Mouse (Mus musculus) ES-E14 (cell line): ENCODE data around the gene Rspo1.

Source experiments
- HCFC1 ChIP-seq: IDR thresholded peaks from 2 replicates; pipeline ENCODE4 v1.6.1; 2012; ENCODE audit warnings: low read length, inconsistent platforms, borderline replicate concordance; ENCODE audit not compliant: insufficient read depth
- MAFK ChIP-seq: IDR thresholded peaks from 2 replicates; pipeline ENCODE4 v1.6.1; 2014; ENCODE audit warnings: mild to moderate bottlenecking, low read depth, low read length, inconsistent platforms; ENCODE audit not compliant: insufficient read depth
- ZC3H11A ChIP-seq: IDR thresholded peaks from 2 replicates; pipeline ENCODE4 v1.6.1; 2012; ENCODE audit warnings: low read depth, mild to moderate bottlenecking, inconsistent platforms, low read length, borderline replicate concordance
- ZNF384 ChIP-seq: IDR thresholded peaks from 2 replicates; pipeline ENCODE4 v1.6.1; 2012; ENCODE audit warnings: low read depth, low read length, inconsistent platforms

- TF ChIP-seq ZNF384 (no peak), HCFC1 (no peak), ZC3H11A (no peak), MAFK (no peak)
Measured at GRCm38 (mm10) chr4:125058033-125058432, 71.8 kb downstream of the Rspo1 start.
